Mouse (Mus musculus) heart, postnatal 0 days (tissue): ENCODE results near the gene Top1. TPM values are rescaled to one million over a fixed set of nuclear protein-coding genes. Genes with fewer than 3 reads are reported as not detected.

Experiments
- ATAC-seq: fragments of 200-750 bp; cut with Nextera tagmentation; 2 replicates; pipeline ENCODE4 v1.8.0; 2017; ENCODE audit warnings: low read depth, moderate number of reproducible peaks, moderate library complexity; ENCODE audit not compliant: insufficient read depth
- DNase-seq: peaks from one replicate; pipeline ENCODE4 v3.0.0-alpha.2; 2016; ENCODE audit warnings: low spot score
- H3K27ac ChIP-seq: fragments of 300-500 bp; sonication (generic); 2 replicates; pipeline ENCODE4 v1.5.1; 2014; ENCODE audit warnings: low read depth, mild to moderate bottlenecking
- H3K27me3 ChIP-seq: fragments of 300-500 bp; sonication (generic); 2 replicates; pipeline ENCODE4 v1.6.1; 2014; ENCODE audit warnings: low read length, mixed read lengths; ENCODE audit not compliant: control insufficient read depth, insufficient read depth
- H3K36me3 ChIP-seq: fragments of 300-500 bp; sonication (generic); replicated peaks from 2 replicates; pipeline ENCODE4 v1.6.1; 2014; ENCODE audit warnings: low read length, mixed read lengths; ENCODE audit not compliant: control insufficient read depth, insufficient read depth
- H3K4me1 ChIP-seq: fragments of 300-500 bp; sonication (generic); 2 replicates; pipeline ENCODE4 v1.6.1; 2014; ENCODE audit warnings: antibody characterized with exemption; ENCODE audit not compliant: control insufficient read depth, insufficient read depth
- H3K4me2 ChIP-seq: fragments of 300-500 bp; sonication (generic); 2 replicates; pipeline ENCODE4 v1.6.1; 2014; ENCODE audit warnings: low read depth, mild to moderate bottlenecking, low read length, moderate library complexity
- H3K4me3 ChIP-seq: fragments of 300-500 bp; sonication (generic); 2 replicates; pipeline ENCODE4 v1.5.1; 2014; ENCODE audit warnings: low read depth, low read length
- H3K9ac ChIP-seq: fragments of 300-500 bp; sonication (generic); replicated peaks from 2 replicates; pipeline ENCODE4 v1.6.1; 2014; ENCODE audit warnings: low read depth, low read length, mixed read lengths
- H3K9me3 ChIP-seq: fragments of 300-500 bp; sonication (generic); replicated peaks from 2 replicates; pipeline ENCODE4 v1.6.1; 2016; ENCODE audit warnings: low read length; ENCODE audit not compliant: control insufficient read depth
- CTCF ChIP-seq: IDR thresholded peaks from 2 replicates; pipeline ENCODE4 v1.5.1; 2016; ENCODE audit warnings: antibody characterized with exemption, control low read depth, low read depth
- EP300 ChIP-seq: IDR thresholded peaks from 2 replicates; pipeline ENCODE4 v1.6.1; 2016; ENCODE audit warnings: antibody characterized with exemption, low read depth
- WGBS: fragments of 180-500 bp; shearing (Covaris S2); extraction: QIAGEN DNeasy Blood & Tissue Kit; methylation state at CpG from one replicate; pipeline ENCODE4 v1.1.7; 2014; 5-methylcytosine and 5-hydroxymethylcytosine counted together
- polyA plus RNA-seq: library from polyadenylated mRNA; unstranded; fragments of >200 nt; fragmentation: Nextera tagmentation; extraction: Ambion mirVana; gene quantifications from 2 replicates; pipeline ENCODE4 v1.2.1, GENCODE M21; 2015
- total RNA-seq: library from RNA; depleted of rRNA; stranded (reverse); fragments of >200 nt; gene quantifications from 2 replicates; pipeline ENCODE4 v1.2.3, GENCODE M21; 2014; ENCODE audit warnings: low replicate concordance

Gene Top1
- total and polyA plus RNA-seq, 2 experiments from 2014 or later, result 14.8 to 30.7 TPM

DNA sequence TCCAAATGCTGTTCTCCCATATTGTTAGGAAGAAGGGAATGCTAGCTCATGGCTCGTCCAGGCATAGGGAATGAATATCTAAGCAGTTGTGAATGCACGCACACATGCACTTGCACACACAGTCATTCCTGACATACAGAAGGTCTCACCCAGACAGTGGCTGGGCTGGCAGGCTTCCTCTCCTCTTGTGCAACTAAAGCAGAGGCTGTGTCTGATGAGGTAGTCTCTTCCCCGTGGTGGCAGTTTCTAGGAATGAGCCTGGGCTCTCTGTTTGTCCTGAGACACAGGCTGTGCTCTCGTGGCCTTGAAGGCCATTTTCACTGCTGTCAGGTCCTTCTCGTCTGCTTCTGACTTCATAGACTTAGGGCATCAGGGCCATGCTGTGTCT, 99.1 kb downstream of the Top1 start:
- Histone ChIP-seq H3K9ac (no peak overlapping the region), H3K27me3 (no peaks in the 10 kb centered on the region), H3K4me3 (no peak overlapping the region), H3K36me3 (peaks cover 24% of the 10 kb centered on the region), H3K27ac (peak overlapping the region; percentile 76), H3K4me1 (peaks cover 49% of the 10 kb centered on the region), H3K9me3 (no peaks in the 10 kb centered on the region), H3K4me2 (no peak overlapping the region)
- no peak for TF ChIP-seq CTCF
- no peak for TF ChIP-seq EP300
- no peak for DNase-seq
- ATAC-seq, result no peak
- WGBS, result 57% methylated on average over 5 of the region's 5 CpGs

DNA sequence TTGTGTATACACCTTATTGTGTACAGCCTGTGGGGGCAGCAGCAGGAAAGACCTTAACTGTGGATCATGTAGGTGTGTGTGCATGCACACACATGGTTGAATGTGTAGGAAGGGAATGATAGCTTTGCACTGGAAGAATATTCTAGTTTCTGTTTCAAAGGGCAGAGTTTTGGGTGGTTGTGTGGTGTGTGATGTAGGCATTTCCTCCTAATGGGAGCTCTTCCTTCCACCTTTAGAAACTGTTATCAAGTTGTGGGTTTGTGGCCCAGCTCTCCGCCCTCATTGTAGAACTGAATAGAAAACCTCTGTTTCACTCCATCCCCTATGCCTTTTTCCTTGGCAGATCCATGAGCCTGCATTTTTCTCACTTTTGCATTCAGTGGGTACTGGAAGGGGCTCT, 99.8 kb downstream of the Top1 start:
- WGBS, result 70% methylated on average over 1 of the region's 1 CpGs
- no peak for ATAC-seq
- Histone ChIP-seq H3K4me1 (peaks cover 42% of the 10 kb centered on the region), H3K4me2 (no peak overlapping the region), H3K4me3 (no peak overlapping the region), H3K9ac (no peak overlapping the region), H3K27me3 (no peaks in the 10 kb centered on the region), H3K36me3 (peaks cover 30% of the 10 kb centered on the region), H3K27ac (peak overlapping the region; percentile 28), H3K9me3 (no peaks in the 10 kb centered on the region)
- TF ChIP-seq CTCF, result no peak
- TF ChIP-seq EP300, result no peak
- DNase-seq, result no peak

DNA sequence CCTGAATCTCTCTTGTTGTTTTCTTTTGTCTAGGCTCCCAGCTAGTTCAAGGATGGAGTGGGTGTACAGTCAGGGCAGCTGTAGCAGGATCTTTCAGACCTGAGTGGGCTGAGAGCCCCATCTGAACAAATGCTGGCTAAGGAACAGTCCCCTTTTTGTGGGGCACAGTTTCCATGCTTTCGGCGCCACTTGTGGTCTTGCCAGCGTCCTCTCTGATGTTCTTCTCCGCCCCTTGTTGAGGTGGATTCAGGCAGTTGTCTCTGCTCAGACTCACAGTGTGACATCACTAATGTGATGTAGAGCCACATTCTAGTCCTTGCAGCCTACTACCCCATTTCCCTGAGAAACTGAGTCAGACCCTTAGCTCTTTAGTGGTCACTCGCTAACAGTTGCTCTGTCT, 100.9 kb downstream of the Top1 start:
- H3K4me2 ChIP-seq, result no peak overlapping the region
- H3K27ac ChIP-seq, result peak overlapping the region; percentile 28; the same call in 1 of the 2 replicates
- WGBS, result 96% methylated on average over 5 of the region's 5 CpGs
- H3K9ac ChIP-seq, result no peak overlapping the region
- DNase-seq, result no peak
- peaks cover 31% of the 10 kb centered on the region for H3K4me1 ChIP-seq
- no peak overlapping the region for H3K4me3 ChIP-seq
- H3K27me3 ChIP-seq, result no peaks in the 10 kb centered on the region
- H3K9me3 ChIP-seq, result no peaks in the 10 kb centered on the region
- peaks cover 41% of the 10 kb centered on the region for H3K36me3 ChIP-seq
- no peak for ATAC-seq
- TF ChIP-seq CTCF (no peak), EP300 (no peak)

DNA sequence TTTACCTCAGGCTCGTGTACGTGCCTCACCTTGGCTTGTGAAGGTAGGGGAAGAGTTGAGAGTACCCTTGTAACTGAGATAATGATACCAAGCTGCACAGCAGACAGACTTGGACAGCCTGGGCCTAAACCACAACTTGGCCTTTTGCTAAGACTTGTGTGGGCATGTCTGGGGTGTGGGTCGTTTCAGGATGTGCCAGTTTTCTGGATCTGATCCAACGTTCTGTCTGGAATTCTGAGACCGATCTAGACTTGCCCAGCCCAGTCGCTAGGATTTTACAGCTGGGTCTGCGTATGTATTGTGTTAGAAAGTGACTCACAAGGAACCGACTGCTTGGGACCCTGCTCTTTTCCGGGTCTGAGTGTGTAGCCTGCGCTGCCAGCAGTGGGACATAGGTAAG, 101.4 kb downstream of the Top1 start:
- TF ChIP-seq CTCF (no peak), EP300 (no peak)
- no peaks in the 10 kb centered on the region for H3K9me3 ChIP-seq
- DNase-seq (no peak), ATAC-seq (no peak)
- peaks cover 46% of the 10 kb centered on the region for H3K36me3 ChIP-seq
- H3K4me2 ChIP-seq, result no peak overlapping the region
- no peak overlapping the region for H3K27ac ChIP-seq
- 73% methylated on average over 10 of the region's 10 CpGs for WGBS
- H3K4me1 ChIP-seq, result peaks cover 30% of the 10 kb centered on the region
- no peaks in the 10 kb centered on the region for H3K27me3 ChIP-seq
- no peak overlapping the region for H3K4me3 ChIP-seq
- no peak overlapping the region for H3K9ac ChIP-seq

DNA sequence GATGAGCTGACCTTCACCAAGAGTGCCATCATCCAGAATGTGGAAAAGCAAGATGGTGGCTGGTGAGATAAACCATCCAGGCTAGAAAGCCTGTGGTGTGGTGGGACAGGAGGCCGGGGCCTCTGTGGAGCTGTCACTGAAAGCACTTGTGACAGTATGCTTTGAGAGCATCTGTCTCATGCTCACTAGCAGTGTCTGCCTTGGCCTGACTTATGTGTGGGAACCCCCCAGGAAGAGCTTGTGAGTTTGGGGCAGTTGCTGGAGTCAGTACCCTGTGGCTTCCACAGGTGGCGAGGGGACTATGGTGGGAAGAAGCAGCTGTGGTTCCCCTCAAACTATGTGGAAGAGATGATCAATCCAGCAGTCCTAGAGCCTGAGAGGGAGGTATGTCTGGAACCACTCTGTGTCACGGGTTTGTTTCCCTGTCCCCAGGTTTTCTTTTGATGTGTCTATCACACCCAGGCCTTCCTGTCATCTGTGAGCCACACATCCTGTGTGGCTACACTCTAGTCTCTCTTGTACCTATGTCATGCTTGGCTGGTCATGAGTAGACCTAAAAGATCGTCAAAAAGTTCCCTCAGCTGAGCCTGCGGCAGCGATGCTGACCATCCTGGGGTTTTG, 111.0 kb downstream of the Top1 start:
- no peaks in the 10 kb centered on the region for H3K27me3 ChIP-seq
- H3K9ac ChIP-seq, result no peak overlapping the region
- DNase-seq (no peak), ATAC-seq (no peak)
- 81% methylated on average over 6 of the region's 6 CpGs for WGBS
- peaks cover 100% of the 10 kb centered on the region for H3K36me3 ChIP-seq
- no peak overlapping the region for H3K4me2 ChIP-seq
- no peaks in the 10 kb centered on the region for H3K4me1 ChIP-seq
- no peak for TF ChIP-seq CTCF
- TF ChIP-seq EP300, result no peak
- no peak overlapping the region for H3K27ac ChIP-seq
- no peaks in the 10 kb centered on the region for H3K9me3 ChIP-seq
- H3K4me3 ChIP-seq, result no peak overlapping the region

DNA sequence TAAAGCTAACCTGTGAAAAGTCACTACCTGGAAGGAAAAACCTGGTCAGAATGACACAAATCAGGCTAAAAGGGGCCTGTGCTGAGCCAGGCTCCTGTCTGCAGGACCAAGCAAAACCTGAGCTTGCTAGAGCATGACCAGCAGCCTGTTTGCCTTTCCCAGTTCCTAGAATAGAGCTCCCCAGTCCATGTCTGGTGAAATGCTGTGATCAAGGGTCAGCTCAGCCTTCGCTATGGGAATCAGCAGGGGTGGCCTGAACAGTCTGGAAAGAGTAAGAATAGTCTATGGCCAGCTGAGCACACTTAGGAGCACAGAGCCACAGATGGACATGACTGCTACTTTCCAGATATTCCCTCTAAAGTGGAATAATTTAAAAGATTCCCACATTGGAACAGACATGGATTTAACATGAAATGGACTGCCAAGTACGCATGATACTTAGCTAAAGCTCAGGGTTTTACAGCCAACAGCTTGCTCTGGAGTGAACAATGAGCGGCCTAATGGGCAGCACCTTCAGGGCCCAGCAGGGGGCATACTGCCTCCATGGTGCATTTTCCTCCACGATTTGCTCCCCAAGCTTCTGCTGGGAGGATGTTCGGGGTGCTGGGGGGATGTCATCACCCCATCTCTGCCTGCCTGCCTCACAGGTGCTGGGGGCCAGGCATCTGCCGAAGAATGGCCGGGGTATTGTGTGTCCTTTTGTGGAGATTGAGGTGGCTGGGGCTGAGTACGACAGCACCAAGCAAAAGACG, 114.9 kb downstream of the Top1 start:
- ATAC-seq (no peak), DNase-seq (no peak)
- peaks cover 3% of the 10 kb centered on the region; the same call in 1 of the 2 replicates for H3K4me1 ChIP-seq
- H3K4me3 ChIP-seq, result no peak overlapping the region
- H3K27me3 ChIP-seq, result no peaks in the 10 kb centered on the region
- no peak overlapping the region for H3K27ac ChIP-seq
- 79% methylated on average over 9 of the region's 9 CpGs for WGBS
- H3K9ac ChIP-seq, result no peak overlapping the region
- no peak overlapping the region for H3K4me2 ChIP-seq
- no peaks in the 10 kb centered on the region for H3K9me3 ChIP-seq
- TF ChIP-seq EP300, result no peak
- peak; percentile 65 for TF ChIP-seq CTCF
- H3K36me3 ChIP-seq, result peaks cover 88% of the 10 kb centered on the region
